Mouse (Mus musculus): ENCODE results near the gene Arl4c. TPM values are rescaled to one million over a fixed set of nuclear protein-coding genes. Genes with fewer than 3 reads are reported as not detected.

Arl4c gene
- polyA plus RNA-seq, 1 experiment, result 71.3 TPM

GRCm38 (mm10) chr1:88664623-88665022, 37.4 kb downstream of the Arl4c start:
- no peak for DNase-seq
- Histone ChIP-seq H3K4me1 (replicated peaks; ENCODE audit: control insufficient read depth, insufficient read depth, low read length) (peaks cover 10% of the 10 kb centered on the region), H3K36me3 (ENCODE audit: control insufficient read depth, insufficient read depth, low read length) (no peaks in the 10 kb centered on the region), H3K4me3 (ENCODE audit: control insufficient read depth, insufficient read depth, low read length) (no peak overlapping the region), H3K27me3 (ENCODE audit: control insufficient read depth, insufficient read depth, low read length) (no peaks in the 10 kb centered on the region), H3K27ac (ENCODE audit: control insufficient read depth, insufficient read depth, low read length) (no peak overlapping the region)
- WGBS, result 80% methylated on average over 3 of the region's 3 CpGs
- no peak for TF ChIP-seq POLR2A (IDR thresholded peaks at IDR 0.05; ENCODE audit: control insufficient read depth, extremely low read depth, insufficient read depth, low read length, poor library complexity)
- no peak for TF ChIP-seq CTCF (IDR thresholded peaks at IDR 0.05; ENCODE audit: borderline replicate concordance, control insufficient read depth, extremely low read depth, insufficient read depth, low read length, poor library complexity)

DNA sequence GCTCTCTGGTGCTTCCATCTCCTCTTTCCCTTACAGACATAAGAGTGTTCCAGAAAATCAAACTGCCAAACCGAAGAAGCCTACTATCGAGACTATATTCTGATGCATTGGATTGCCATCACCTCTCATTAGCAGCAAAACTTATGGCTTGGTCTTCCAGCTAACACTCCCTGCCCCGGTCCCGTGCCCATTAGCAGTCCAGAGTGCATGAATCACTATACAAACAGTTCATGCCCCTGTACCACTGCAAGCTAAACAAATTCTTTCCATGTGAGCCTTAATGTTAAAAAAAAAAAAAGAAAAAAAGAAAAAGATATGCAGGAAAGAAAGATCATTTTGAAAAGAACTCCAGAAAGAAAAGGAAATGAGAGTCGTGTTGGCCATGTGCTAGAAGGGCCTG, 39.3 kb downstream of the Arl4c start:
- WGBS, result 81% methylated on average over 5 of the region's 5 CpGs
- Histone ChIP-seq H3K4me1 (replicated peaks; ENCODE audit: control insufficient read depth, insufficient read depth, low read length) (peaks cover 20% of the 10 kb centered on the region), H3K27me3 (ENCODE audit: control insufficient read depth, insufficient read depth, low read length) (no peaks in the 10 kb centered on the region), H3K27ac (ENCODE audit: control insufficient read depth, insufficient read depth, low read length) (no peak overlapping the region), H3K36me3 (ENCODE audit: control insufficient read depth, insufficient read depth, low read length) (no peaks in the 10 kb centered on the region), H3K4me3 (ENCODE audit: control insufficient read depth, insufficient read depth, low read length) (no peak overlapping the region)
- no peak for TF ChIP-seq POLR2A (IDR thresholded peaks at IDR 0.05; ENCODE audit: control insufficient read depth, extremely low read depth, insufficient read depth, low read length, poor library complexity)
- no peak for TF ChIP-seq CTCF (IDR thresholded peaks at IDR 0.05; ENCODE audit: borderline replicate concordance, control insufficient read depth, extremely low read depth, insufficient read depth, low read length, poor library complexity)
- DNase-seq, result no peak

GRCm38 (mm10) chr1:88661209-88661608, 40.8 kb downstream of the Arl4c start:
- DNase-seq, result no peak
- Histone ChIP-seq H3K36me3 (ENCODE audit: control insufficient read depth, insufficient read depth, low read length) (no peaks in the 10 kb centered on the region), H3K27ac (ENCODE audit: control insufficient read depth, insufficient read depth, low read length) (no peak overlapping the region), H3K27me3 (ENCODE audit: control insufficient read depth, insufficient read depth, low read length) (no peaks in the 10 kb centered on the region), H3K4me1 (replicated peaks; ENCODE audit: control insufficient read depth, insufficient read depth, low read length) (peaks cover 35% of the 10 kb centered on the region), H3K4me3 (ENCODE audit: control insufficient read depth, insufficient read depth, low read length) (no peak overlapping the region)
- TF ChIP-seq POLR2A (IDR thresholded peaks at IDR 0.05; ENCODE audit: control insufficient read depth, extremely low read depth, insufficient read depth, low read length, poor library complexity) (no peak), CTCF (IDR thresholded peaks at IDR 0.05; ENCODE audit: borderline replicate concordance, control insufficient read depth, extremely low read depth, insufficient read depth, low read length, poor library complexity) (no peak)
- 45% methylated on average over 3 of the region's 3 CpGs for WGBS

GRCm38 (mm10) chr1:88658290-88658857, 43.6 kb downstream of the Arl4c start:
- WGBS, result 81% methylated on average over 6 of the region's 6 CpGs
- Histone ChIP-seq H3K4me3 (ENCODE audit: control insufficient read depth, insufficient read depth, low read length) (no peak overlapping the region), H3K36me3 (ENCODE audit: control insufficient read depth, insufficient read depth, low read length) (no peaks in the 10 kb centered on the region), H3K4me1 (replicated peaks; ENCODE audit: control insufficient read depth, insufficient read depth, low read length) (peaks cover 57% of the 10 kb centered on the region), H3K27me3 (ENCODE audit: control insufficient read depth, insufficient read depth, low read length) (no peaks in the 10 kb centered on the region), H3K27ac (ENCODE audit: control insufficient read depth, insufficient read depth, low read length) (no peak overlapping the region)
- no peak for DNase-seq
- TF ChIP-seq CTCF (IDR thresholded peaks at IDR 0.05; ENCODE audit: borderline replicate concordance, control insufficient read depth, extremely low read depth, insufficient read depth, low read length, poor library complexity), result no peak
- no peak for TF ChIP-seq POLR2A (IDR thresholded peaks at IDR 0.05; ENCODE audit: control insufficient read depth, extremely low read depth, insufficient read depth, low read length, poor library complexity)

DNA sequence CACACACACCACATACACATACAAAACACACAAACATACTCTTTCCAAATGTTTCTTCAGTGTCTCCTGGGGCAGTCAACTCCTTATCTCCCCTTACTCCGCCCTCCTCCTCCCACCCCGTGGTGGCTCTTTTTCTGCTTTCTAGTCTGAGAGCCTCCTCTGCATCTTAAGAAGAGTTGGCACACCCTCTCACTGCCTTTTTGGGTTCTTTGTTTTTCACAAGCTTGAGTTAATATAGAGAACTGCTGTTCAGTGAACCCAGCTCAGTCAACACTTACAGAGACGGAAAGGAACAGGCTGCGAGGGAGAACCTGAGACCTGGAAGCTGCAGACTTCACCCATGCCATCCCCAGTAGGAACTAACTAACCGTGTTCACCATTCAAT, 45.9 kb downstream of the Arl4c start:
- peak; percentile 36 for DNase-seq
- peak overlapping the region; percentile 83 for H3K27ac ChIP-seq (ENCODE audit: control insufficient read depth, insufficient read depth, low read length)
- H3K4me1 ChIP-seq (replicated peaks; ENCODE audit: control insufficient read depth, insufficient read depth, low read length), result peaks cover 60% of the 10 kb centered on the region
- no peak overlapping the region for H3K4me3 ChIP-seq (ENCODE audit: control insufficient read depth, insufficient read depth, low read length)
- no peaks in the 10 kb centered on the region for H3K36me3 ChIP-seq (ENCODE audit: control insufficient read depth, insufficient read depth, low read length)
- H3K27me3 ChIP-seq (ENCODE audit: control insufficient read depth, insufficient read depth, low read length), result no peaks in the 10 kb centered on the region
- whole genome bisulfite sequencing, result 57% methylated on average over 5 of the region's 5 CpGs
- TF ChIP-seq CTCF (IDR thresholded peaks at IDR 0.05; ENCODE audit: borderline replicate concordance, control insufficient read depth, extremely low read depth, insufficient read depth, low read length, poor library complexity), result no peak
- TF ChIP-seq POLR2A (IDR thresholded peaks at IDR 0.05; ENCODE audit: control insufficient read depth, extremely low read depth, insufficient read depth, low read length, poor library complexity), result no peak

DNA sequence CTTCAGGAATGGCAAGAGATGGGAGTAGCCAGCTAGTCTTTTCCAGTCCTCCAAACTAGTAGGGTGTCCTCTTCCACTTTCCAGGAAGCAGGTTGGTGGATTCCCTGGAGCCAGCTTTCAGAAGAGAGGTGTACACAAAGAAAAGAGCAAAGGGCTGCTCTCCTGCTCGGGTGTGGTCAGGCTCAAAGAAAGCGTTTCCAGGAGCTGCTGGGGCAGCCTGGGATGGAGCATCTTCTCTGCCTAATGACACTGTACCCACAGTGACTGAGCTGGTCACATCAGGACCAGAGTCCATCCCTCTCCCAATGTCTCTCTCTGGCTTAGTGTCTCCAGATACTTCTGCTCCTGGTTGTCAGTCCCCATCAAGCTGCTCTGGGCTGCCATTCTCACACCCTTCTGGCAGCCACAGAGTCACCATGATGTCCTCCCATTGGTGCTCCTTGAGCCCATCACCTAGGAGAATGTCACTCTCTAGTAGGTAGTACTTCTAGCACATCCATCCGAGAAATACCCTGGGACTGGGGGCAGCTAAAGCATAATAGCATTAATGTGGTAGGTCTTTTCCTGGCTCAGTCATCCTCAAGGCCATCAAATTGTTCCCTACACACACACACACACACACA, 46.4 kb downstream of the Arl4c start:
- no peak for DNase-seq
- TF ChIP-seq CTCF (IDR thresholded peaks at IDR 0.05; ENCODE audit: borderline replicate concordance, control insufficient read depth, extremely low read depth, insufficient read depth, low read length, poor library complexity) (no peak), POLR2A (IDR thresholded peaks at IDR 0.05; ENCODE audit: control insufficient read depth, extremely low read depth, insufficient read depth, low read length, poor library complexity) (no peak)
- H3K4me3 ChIP-seq (ENCODE audit: control insufficient read depth, insufficient read depth, low read length), result no peak overlapping the region
- H3K27ac ChIP-seq (ENCODE audit: control insufficient read depth, insufficient read depth, low read length), result peak overlapping the region; percentile 85
- peaks cover 58% of the 10 kb centered on the region for H3K4me1 ChIP-seq (replicated peaks; ENCODE audit: control insufficient read depth, insufficient read depth, low read length)
- H3K27me3 ChIP-seq (ENCODE audit: control insufficient read depth, insufficient read depth, low read length), result no peaks in the 10 kb centered on the region
- no peaks in the 10 kb centered on the region for H3K36me3 ChIP-seq (ENCODE audit: control insufficient read depth, insufficient read depth, low read length)
- WGBS, result 43% methylated on average over 3 of the region's 3 CpGs

Measured in thymus, adult 2 months (tissue).